16 mouse cellular contexts compared by ENCODE assay signal in genomic region chr14:60993092-60993491, GRCm38 (mm10). TPM values are rescaled to one million over a fixed set of nuclear protein-coding genes. Genes with fewer than 3 reads are reported as not detected.
DNase-seq lines count a peak whose midpoint lies in the region; ATAC-seq and TF ChIP-seq lines count a peak whose summit lies in the region.
"Had no signal": no experiment of that assay in that cellular context is flagged by ENCODE, and none has a peak within 500 bp of the region (broad histone marks: within the 10 kb centered on the region; RNA-seq: fewer than 3 reads in every experiment).

No protein-coding gene starts in this region.

- 0 out of 2 replicates have a peak overlapping the region, but pooled peaks have one; percentile 1 for H3K4me2 ChIP-seq in intestine, embryonic 15.5 days (replicated peaks)
- H3K4me2 ChIP-seq in stomach, embryonic 15.5 days = peak overlapping the region; percentile 6; the same call in 1 of the 2 replicates
- H3K4me2 ChIP-seq: forebrain, embryonic 12.5 days; limb, embryonic 12.5 days; midbrain, embryonic 12.5 days; neural tube, embryonic 15.5 days had no signal

- peak; percentile 24; the same call in 1 of the 2 replicates for ATAC-seq in intestine, embryonic 15.5 days
- 0 out of 2 replicates have a peak, but pooled peaks have one; percentile 16 for ATAC-seq in stomach, embryonic 15.5 days (ENCODE audit: insufficient read depth, low FRiP score, low read depth)

- no peaks in the 10 kb centered on the region for H3K27me3 ChIP-seq in intestine, embryonic 15.5 days (replicated peaks)
- H3K27me3 ChIP-seq in stomach, embryonic 15.5 days (replicated peaks) = no peaks in the 10 kb centered on the region
- H3K27me3 ChIP-seq: forebrain, embryonic 12.5 days; limb, embryonic 12.5 days; midbrain, embryonic 12.5 days; neural tube, embryonic 15.5 days had no signal

- WGBS in intestine, embryonic 15.5 days = 76% methylated on average over 3 of the region's 3 CpGs
- 80% methylated on average over 3 of the region's 3 CpGs for WGBS in stomach, embryonic 15.5 days

- intact Hi-C loops in left cerebral cortex, adult 2 months (cut with DNase I) = loop anchor here (5.0 kb wide), 1 partner anchor 44 kb away; no protein-coding TSS in a partner anchor

- no peak for DNase-seq in left cerebral cortex, adult 2 months (ENCODE audit: extremely low spot score in 1 of 2, low spot score in 2 of 2)
- DNase-seq in left cerebral cortex, adult 8-10 months (ENCODE audit: low spot score in 2 of 2) = no peak
- peak; percentile 7 for DNase-seq in NIH3T3 (ENCODE audit: low read depth)
- no peak for DNase-seq in layer of hippocampus, postnatal 36 days
- DNase-seq in ovary, postnatal 10 days (ENCODE audit: low spot score) = no peak
- DNase-seq: gastrocnemius, postnatal 10 days; kidney, adult 2 months; layer of hippocampus, adult 9-11 months; right cerebral cortex, postnatal 25 days had no signal

- no peak for TF ChIP-seq CTCF in left cerebral cortex, adult 2 months (IDR thresholded peaks at IDR 0.05)

- H3K9me3 ChIP-seq in intestine, embryonic 15.5 days = no peaks in the 10 kb centered on the region
- no peaks in the 10 kb centered on the region for H3K9me3 ChIP-seq in stomach, embryonic 15.5 days
- H3K9me3 ChIP-seq: forebrain, embryonic 12.5 days; hindbrain, embryonic 10.5 days; limb, embryonic 12.5 days; midbrain, embryonic 12.5 days; neural tube, embryonic 15.5 days had no signal

- H3K9ac ChIP-seq in intestine, embryonic 15.5 days = no peak overlapping the region
- H3K9ac ChIP-seq in stomach, embryonic 15.5 days = no peak overlapping the region
- H3K9ac ChIP-seq: forebrain, embryonic 12.5 days; limb, embryonic 12.5 days; midbrain, embryonic 12.5 days; neural tube, embryonic 15.5 days had no signal

- no peaks in the 10 kb centered on the region for H3K36me3 ChIP-seq in intestine, embryonic 15.5 days
- no peaks in the 10 kb centered on the region for H3K36me3 ChIP-seq in stomach, embryonic 15.5 days
- H3K36me3 ChIP-seq: limb, embryonic 12.5 days; midbrain, embryonic 12.5 days; neural tube, embryonic 15.5 days had no signal

- peaks cover 2% of the 10 kb centered on the region; the same call in 1 of the 2 replicates for H3K4me1 ChIP-seq in intestine, embryonic 15.5 days (replicated peaks)
- H3K4me1 ChIP-seq in stomach, embryonic 15.5 days = peaks cover 24% of the 10 kb centered on the region; the same call in 1 of the 2 replicates

- H3K4me3 ChIP-seq in left cerebral cortex, adult 2 months = no peak overlapping the region
- H3K4me3 ChIP-seq in intestine, embryonic 15.5 days (replicated peaks) = no peak overlapping the region
- no peak overlapping the region for H3K4me3 ChIP-seq in stomach, embryonic 15.5 days (replicated peaks)
- H3K4me3 ChIP-seq: forebrain, embryonic 12.5 days; hindbrain, embryonic 10.5 days; limb, embryonic 12.5 days; midbrain, embryonic 12.5 days; neural tube, embryonic 15.5 days had no signal

- peak overlapping the region; percentile 56 for H3K27ac ChIP-seq in left cerebral cortex, adult 2 months
- no peak overlapping the region for H3K27ac ChIP-seq in intestine, embryonic 15.5 days
- H3K27ac ChIP-seq in stomach, embryonic 15.5 days = peak overlapping the region; percentile 33
- H3K27ac ChIP-seq: forebrain, embryonic 12.5 days; hindbrain, embryonic 10.5 days; limb, embryonic 12.5 days; midbrain, embryonic 12.5 days; neural tube, embryonic 15.5 days had no signal

RNA-seq across cellular contexts. Expression of gene Tnfrsf19, which starts 53.2 kb away (rescaled TPM):
- total RNA-seq in left cerebral cortex, adult 2 months (2021) = 10 to 100 TPM; 49.5 to 51.9 TPM
- total RNA-seq in left cerebral cortex, adult 8-10 months (2022) = 10 to 100 TPM; 44.5 to 52.1 (median 47.5) TPM
- polyA plus RNA-seq in intestine, embryonic 15.5 days (2015; fragmentation: Nextera tagmentation; extraction: Ambion mirVana) = 14.1 and 15.1 TPM in 2 replicates
- polyA plus RNA-seq in stomach, embryonic 15.5 days (2015; fragmentation: Nextera tagmentation; extraction: Ambion mirVana) = 23.6 and 28.5 TPM in 2 replicates
- 10 to 100 TPM; 48.4 to 48.7 TPM for total RNA-seq in layer of hippocampus, postnatal 36 days (2021)
